Mouse (Mus musculus) erythroblast, embryonic 14.5 days (primary cell): ENCODE measurements at regions not wholly inside any gene's neighbourhood (a gene's known extent, or its start where the extent isn't known, plus 50 kb on each side); places are given as distances from the start of the nearest gene placed in this dataset.

Source experiments
- GATA1 ChIP-seq: IDR thresholded peaks from 2 replicates; pipeline ENCODE4 v1.6.1; 2012; ENCODE audit warnings: low read length, inconsistent platforms, mixed read lengths
- TAL1 ChIP-seq: IDR thresholded peaks from 3 replicates; pipeline ENCODE4 v1.6.1; 2012; ENCODE audit warnings: low read length, inconsistent platforms, mixed read lengths

DNA sequence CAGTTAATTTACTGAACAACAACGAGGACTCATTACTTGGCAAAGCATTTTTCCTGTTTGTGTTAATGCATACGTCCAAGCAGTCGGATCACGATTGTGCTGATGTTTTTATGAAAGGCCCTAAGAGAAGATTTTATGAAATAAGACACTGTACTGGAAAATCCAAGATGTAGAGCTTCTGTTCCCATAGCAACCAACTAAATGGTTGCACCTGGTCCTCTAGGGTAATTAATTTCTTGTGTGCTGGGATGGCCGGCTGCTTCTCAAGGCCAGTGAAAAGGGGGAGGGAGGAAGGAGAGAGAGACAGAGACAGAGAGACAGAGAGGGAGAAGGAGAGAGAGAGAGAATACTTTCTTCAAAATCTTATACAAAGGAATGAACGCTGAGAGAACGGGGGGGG lies 156.6 kb downstream of the Fam124b start:
- TF ChIP-seq TAL1 (no peak), GATA1 (no peak)
